17 mouse cellular contexts compared by ENCODE assay signal in the genomic region with DNA sequence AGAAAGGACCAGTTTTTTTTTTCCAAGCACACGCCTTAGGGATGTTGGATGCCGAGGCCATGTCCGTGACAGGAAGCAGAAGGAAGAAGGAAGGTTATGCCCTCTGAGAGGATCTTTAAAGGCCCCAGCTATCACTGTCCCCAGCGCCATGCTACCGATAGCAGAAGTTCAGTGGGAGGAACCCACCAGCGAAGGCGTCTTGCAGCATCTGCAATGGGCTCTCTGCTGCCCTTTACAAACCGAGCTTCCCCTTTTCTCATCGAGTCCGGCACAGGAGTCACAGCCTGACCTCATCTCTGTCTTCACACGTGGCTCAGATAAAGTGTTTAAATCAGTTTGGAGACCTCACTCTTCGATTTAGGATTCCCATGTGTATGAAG.
DNase-seq lines count a peak whose midpoint lies in the region; TF ChIP-seq lines count a peak whose summit lies in the region.
"Had no signal": no experiment of that assay in that cellular context is flagged by ENCODE, and none has a peak within 500 bp of the region (broad histone marks: within the 10 kb centered on the region; RNA-seq: fewer than 3 reads in every experiment).

No protein-coding gene starts in this region.

- DNase-seq in cerebellum, adult 9-10 months, result peak; percentile 17
- DNase-seq in cerebellum, adult 8-10 months, result no peak
- DNase-seq in liver, adult 2 months (ENCODE audit: extremely low read depth, low read depth, low spot score), result peak; percentile 7
- DNase-seq in liver, result no peak
- peak; percentile 13 for DNase-seq in 416B (ENCODE audit: low read depth)
- DNase-seq in limb, embryonic 10.5 days (ENCODE audit: low spot score), result no peak
- no peak for DNase-seq in adrenal gland, postnatal 14 days
- DNase-seq in left cerebral cortex, postnatal 14 days (ENCODE audit: low spot score in 2 of 2), result no peak
- DNase-seq: adrenal gland, adult 8-10 months; gastrocnemius, adult 2 months; lung, postnatal 10 days had no signal

- H3K27me3 ChIP-seq in liver, adult 2 months (ENCODE audit: control insufficient read depth, insufficient read depth, low read length), result no peaks in the 10 kb centered on the region
- peaks cover 9% of the 10 kb centered on the region for H3K27me3 ChIP-seq in limb, embryonic 10.5 days (ENCODE audit: low read depth, poor library complexity, severe bottlenecking)
- H3K27me3 ChIP-seq: embryonic facial prominence, embryonic 12.5 days; intestine, embryonic 15.5 days; stomach, embryonic 15.5 days had no signal

- TF ChIP-seq POLR2A in liver, adult 2 months (IDR thresholded peaks at IDR 0.05; ENCODE audit: extremely low read depth, insufficient read depth, low read length), result no peak

- 71% methylated on average over 12 of the region's 12 CpGs for WGBS in liver, adult 2 months
- 70% methylated on average over 12 of the region's 12 CpGs for WGBS in limb, embryonic 10.5 days

- intact Hi-C loops in left cerebral cortex, postnatal 14 days (cut with DNase I), result no loop called here

- no peaks in the 10 kb centered on the region for H3K9me3 ChIP-seq in limb, embryonic 10.5 days (replicated peaks)
- H3K9me3 ChIP-seq: embryonic facial prominence, embryonic 12.5 days; heart, embryonic 15.5 days; intestine, embryonic 15.5 days; midbrain, embryonic 13.5 days; stomach, embryonic 15.5 days had no signal

- H3K4me3 ChIP-seq in liver, adult 2 months (ENCODE audit: insufficient read depth, low read depth, low read length), result no peak overlapping the region
- no peak overlapping the region for H3K4me3 ChIP-seq in limb, embryonic 10.5 days
- H3K4me3 ChIP-seq: embryonic facial prominence, embryonic 12.5 days; gastrocnemius, adult 2 months; heart, embryonic 15.5 days; intestine, embryonic 15.5 days; midbrain, embryonic 13.5 days; stomach, embryonic 15.5 days had no signal

- no peaks in the 10 kb centered on the region for H3K79me2 ChIP-seq in liver, adult 2 months (ENCODE audit: control insufficient read depth, insufficient read depth, low read length)

- H3K9ac ChIP-seq in liver, adult 2 months (ENCODE audit: low read depth, low read length), result no peak overlapping the region
- H3K9ac ChIP-seq: embryonic facial prominence, embryonic 12.5 days; heart, embryonic 15.5 days; hindbrain, embryonic 14.5 days; intestine, embryonic 15.5 days; midbrain, embryonic 13.5 days; stomach, embryonic 15.5 days had no signal

- H3K4me1 ChIP-seq in liver, adult 2 months (ENCODE audit: control insufficient read depth, insufficient read depth, low read length), result no peaks in the 10 kb centered on the region; the same call in 1 of the 2 replicates
- peaks cover 64% of the 10 kb centered on the region for H3K4me1 ChIP-seq in limb, embryonic 10.5 days

- H3K27ac ChIP-seq in liver, adult 2 months (replicated peaks; ENCODE audit: insufficient read depth, low read depth, low read length), result no peak overlapping the region
- H3K27ac ChIP-seq in limb, embryonic 10.5 days, result peak overlapping the region; percentile 71
- H3K27ac ChIP-seq: embryonic facial prominence, embryonic 12.5 days; gastrocnemius, adult 2 months; heart, embryonic 15.5 days; hindbrain, embryonic 14.5 days; intestine, embryonic 15.5 days; midbrain, embryonic 13.5 days had no signal

- no peaks in the 10 kb centered on the region for H3K36me3 ChIP-seq in liver, adult 2 months (ENCODE audit: control insufficient read depth, insufficient read depth, low read length)
- no peaks in the 10 kb centered on the region for H3K36me3 ChIP-seq in limb, embryonic 10.5 days
- H3K36me3 ChIP-seq: embryonic facial prominence, embryonic 12.5 days; heart, embryonic 15.5 days; intestine, embryonic 15.5 days; midbrain, embryonic 13.5 days; stomach, embryonic 15.5 days had no signal

- TF ChIP-seq CTCF in liver, adult 2 months (IDR thresholded peaks at IDR 0.05; ENCODE audit: low read depth, low read length), result no peak

Comparison
In these comparisons a context has a peak if more than half of its experiments do, and no peak if none do; other contexts are left out.
1. DNase-seq: peak in cerebellum, adult 9-10 months (single experiment), liver, adult 2 months (single experiment) and 416B (single experiment); none in cerebellum, adult 8-10 months (single experiment), liver (single experiment), limb, embryonic 10.5 days (single experiment), adrenal gland, postnatal 14 days (single experiment) and left cerebral cortex, postnatal 14 days (0 of 2).